Mouse (Mus musculus): ENCODE measurements around the gene Bola1. TPM values are rescaled to one million over a fixed set of nuclear protein-coding genes. Genes with fewer than 3 reads are reported as not detected.
A peak's percentile ranks its signal among the peaks of the same experiment; 100 is the strongest.

Bola1 gene
- total and polyA plus RNA-seq, 3 experiments, result 115 to 124 TPM; not detected in 1

DNA sequence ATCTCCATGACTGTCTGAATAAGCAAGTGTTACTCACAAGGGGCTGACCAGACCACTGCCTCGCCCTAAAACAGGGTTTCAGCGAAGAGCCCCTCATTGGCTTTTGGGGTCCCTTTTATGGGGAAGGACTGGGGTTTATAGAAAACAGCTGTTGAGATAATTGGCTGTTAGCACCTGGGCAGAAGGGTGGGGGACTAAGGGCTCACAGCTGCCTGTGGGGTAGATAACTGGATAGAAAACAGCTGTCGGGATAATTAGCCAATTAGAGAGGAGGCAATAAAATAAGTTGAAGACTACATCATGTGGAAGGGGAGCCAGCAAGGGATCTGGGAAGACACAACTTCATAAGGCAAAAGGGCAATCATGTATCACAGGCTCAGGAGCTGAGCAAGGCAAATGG, 31.4 kb upstream of the Bola1 start:
- no peak overlapping the region for H3K27ac ChIP-seq (ENCODE audit: control insufficient read depth, low read depth, low read length)
- no peaks in the 10 kb centered on the region for H3K79me2 ChIP-seq (ENCODE audit: control insufficient read depth, insufficient read depth, low read length, poor library complexity)
- H3K9me3 ChIP-seq (replicated peaks; ENCODE audit: insufficient read depth, low read length), result no peaks in the 10 kb centered on the region
- H3K27me3 ChIP-seq (ENCODE audit: control insufficient read depth in 1 of 2, insufficient read depth in 2 of 2, low read length in 2 of 2), result no peaks in the 10 kb centered on the region
- DNase-seq (ENCODE audit: low read depth, low spot score), result no peak
- peaks cover 0 to 49% of the 10 kb centered on the region in 2 experiments; a peak in 2 of 4 replicates for H3K36me3 ChIP-seq (ENCODE audit: control insufficient read depth in 1 of 2, insufficient read depth in 2 of 2, low read length in 2 of 2)
- peak overlapping the region; percentile 16; the same call in 1 of the 2 replicates for H3K9ac ChIP-seq (ENCODE audit: control insufficient read depth, low read depth, low read length, poor library complexity, severe bottlenecking)
- H3K4me3 ChIP-seq (ENCODE audit: control insufficient read depth in 1 of 2, insufficient read depth in 1 of 2, low read depth in 2 of 2, low read length in 2 of 2), result no peak overlapping the region
- H3K4me1 ChIP-seq (ENCODE audit: control insufficient read depth in 1 of 2, insufficient read depth in 2 of 2, low read length in 2 of 2), result peaks cover 16 to 33% of the 10 kb centered on the region in 2 experiments
- TF ChIP-seq ZMIZ1 (IDR thresholded peaks at IDR 0.05; ENCODE audit: low read depth, low read length) (no peak), ETS1 (IDR thresholded peaks at IDR 0.05; ENCODE audit: low read depth, low read length) (no peak), POLR2A (IDR thresholded peaks at IDR 0.05; ENCODE audit: control insufficient read depth in 1 of 2, insufficient read depth in 1 of 2, low read depth in 1 of 2, low read length in 2 of 2, poor library complexity in 1 of 2) (no peak), RCOR1 (IDR thresholded peaks at IDR 0.05; ENCODE audit: low read depth, low read length) (no peak), SMC3 (IDR thresholded peaks at IDR 0.05; ENCODE audit: low read depth, low read length) (no peak), POLR2AphosphoS5 (IDR thresholded peaks at IDR 0.05; ENCODE audit: borderline replicate concordance, low read depth, low read length) (no peak), CHD2 (IDR thresholded peaks at IDR 0.05; ENCODE audit: low read length) (no peak), MYB (IDR thresholded peaks at IDR 0.05; ENCODE audit: low read depth, low read length) (no peak)

DNA sequence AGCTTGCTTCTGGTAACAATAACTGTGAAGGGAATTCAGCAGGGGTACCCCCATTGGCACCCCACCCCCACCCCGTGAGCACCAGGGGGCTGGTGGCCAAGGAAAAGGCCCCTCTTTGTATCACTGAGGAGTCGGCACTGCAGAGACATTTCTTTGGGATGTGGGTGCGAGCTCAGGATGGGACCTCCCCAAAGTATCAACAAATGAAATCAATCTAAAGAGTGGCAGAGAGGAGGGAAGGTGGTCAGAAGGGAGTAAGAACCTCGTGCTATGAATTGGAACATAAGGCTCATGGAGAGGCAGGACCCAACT, 29.5 kb upstream of the Bola1 start:
- no peak overlapping the region for H3K4me3 ChIP-seq (ENCODE audit: control insufficient read depth in 1 of 2, insufficient read depth in 1 of 2, low read depth in 2 of 2, low read length in 2 of 2)
- no peak overlapping the region for H3K27ac ChIP-seq (ENCODE audit: control insufficient read depth, low read depth, low read length)

DNA sequence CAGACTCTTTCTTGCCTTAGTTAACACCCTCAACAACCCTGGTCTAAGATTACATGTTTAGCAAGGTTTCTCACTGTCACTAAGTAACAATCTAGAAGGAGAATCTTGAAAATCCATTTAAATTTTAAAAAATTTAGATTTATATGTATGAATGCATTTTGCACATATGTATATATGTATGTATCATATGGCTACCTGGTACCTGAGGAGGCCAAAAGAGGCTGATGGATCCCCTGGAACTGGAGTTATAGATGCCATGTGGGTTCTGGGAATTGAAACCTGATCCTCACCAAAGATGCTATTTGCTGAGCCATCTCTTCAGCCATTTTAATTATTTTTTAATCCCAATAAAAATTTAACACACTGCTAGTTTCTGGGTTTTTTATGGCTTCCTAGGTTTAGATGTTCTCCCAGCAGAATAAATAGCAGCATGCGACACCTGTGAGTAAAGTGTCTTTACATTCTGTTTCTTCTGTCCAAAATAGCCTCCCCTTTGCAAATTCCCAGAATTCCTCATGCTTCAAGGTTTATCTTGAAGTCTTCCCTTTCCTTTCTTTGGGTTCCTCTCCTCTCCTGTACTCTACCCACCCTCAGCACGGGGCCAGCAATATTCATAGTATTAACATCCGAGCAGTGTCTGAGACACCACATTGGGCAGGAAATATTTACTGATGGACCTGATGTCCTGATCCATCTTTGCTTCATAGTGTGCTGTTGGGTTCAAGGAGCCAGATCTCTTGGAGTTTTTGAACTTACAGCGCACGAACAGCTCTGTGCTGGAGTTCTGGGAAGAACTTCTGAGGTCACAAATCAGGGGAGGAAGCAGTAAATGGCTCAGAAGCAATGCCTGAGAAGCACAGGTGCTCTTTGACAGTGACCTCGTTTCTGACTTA, 28.9 kb upstream of the Bola1 start:
- Histone ChIP-seq H3K9ac (ENCODE audit: control insufficient read depth, low read depth, low read length, poor library complexity, severe bottlenecking) (peak overlapping the region; percentile 92), H3K27ac (ENCODE audit: control insufficient read depth, low read depth, low read length) (peak overlapping the region; percentile 35), H3K36me3 (ENCODE audit: control insufficient read depth in 1 of 2, insufficient read depth in 2 of 2, low read length in 2 of 2) (peaks cover 0 to 44% of the 10 kb centered on the region in 2 experiments; a peak in 2 of 4 replicates), H3K79me2 (ENCODE audit: control insufficient read depth, insufficient read depth, low read length, poor library complexity) (peaks cover 2% of the 10 kb centered on the region; the same call in 1 of the 2 replicates), H3K27me3 (ENCODE audit: control insufficient read depth in 1 of 2, insufficient read depth in 2 of 2, low read length in 2 of 2) (no peaks in the 10 kb centered on the region), H3K4me3 (ENCODE audit: control insufficient read depth in 1 of 2, insufficient read depth in 1 of 2, low read depth in 2 of 2, low read length in 2 of 2) (peak overlapping the region; percentile 3 to 4), H3K9me3 (replicated peaks; ENCODE audit: insufficient read depth, low read length) (no peaks in the 10 kb centered on the region), H3K4me1 (ENCODE audit: control insufficient read depth in 1 of 2, insufficient read depth in 2 of 2, low read length in 2 of 2) (peaks cover 11 to 23% of the 10 kb centered on the region in 2 experiments)
- DNase-seq (ENCODE audit: low read depth, low spot score), result peak; percentile 86
- no peak for TF ChIP-seq POLR2AphosphoS2 (IDR thresholded peaks at IDR 0.05; ENCODE audit: low read length)
- TF ChIP-seq GATA1 (IDR thresholded peaks at IDR 0.05; ENCODE audit: low read depth, low read length), result no peak
- TF ChIP-seq UBTF (IDR thresholded peaks at IDR 0.05; ENCODE audit: borderline replicate concordance, insufficient read depth, low read depth, low read length), result no peak
- TF ChIP-seq USF1 (IDR thresholded peaks at IDR 0.05; ENCODE audit: low read depth, low read length), result no peak
- TF ChIP-seq CTCF (IDR thresholded peaks at IDR 0.05 in 2 of 3, conservative IDR thresholded peaks at IDR 0.05 in 1 of 3; ENCODE audit: control insufficient read depth in 1 of 3, insufficient read depth in 1 of 3, low read depth in 2 of 3, low read length in 3 of 3, poor library complexity in 1 of 3, severe bottlenecking in 1 of 3), result no peak
- TF ChIP-seq MYC (IDR thresholded peaks at IDR 0.05; ENCODE audit: low read depth, low read length), result no peak
- TF ChIP-seq EP300 (IDR thresholded peaks at IDR 0.05; ENCODE audit: low read depth in 1 of 2, low read length in 2 of 2), result no peak

More for the DNA sequence above, 29.5 kb upstream of the Bola1 start:
- no peak overlapping the region for H3K9ac ChIP-seq (ENCODE audit: control insufficient read depth, low read depth, low read length, poor library complexity, severe bottlenecking)
- peaks cover 2% of the 10 kb centered on the region; the same call in 1 of the 2 replicates for H3K79me2 ChIP-seq (ENCODE audit: control insufficient read depth, insufficient read depth, low read length, poor library complexity)
- peaks cover 0 to 43% of the 10 kb centered on the region in 2 experiments; a peak in 2 of 4 replicates for H3K36me3 ChIP-seq (ENCODE audit: control insufficient read depth in 1 of 2, insufficient read depth in 2 of 2, low read length in 2 of 2)
- DNase-seq (ENCODE audit: low read depth, low spot score), result no peak
- TF ChIP-seq MAX (IDR thresholded peaks at IDR 0.05; ENCODE audit: low read length), result no peak
- no peak for TF ChIP-seq KAT2A (conservative IDR thresholded peaks at IDR 0.05; ENCODE audit: low read depth, low read length)
- TF ChIP-seq UBTF (IDR thresholded peaks at IDR 0.05; ENCODE audit: borderline replicate concordance, insufficient read depth, low read depth, low read length), result no peak
- no peak for TF ChIP-seq HCFC1 (IDR thresholded peaks at IDR 0.05; ENCODE audit: low read depth, low read length)
- 0 out of 2 replicates have a peak, but pooled peaks have one; percentile 18 for TF ChIP-seq POLR2AphosphoS5 (IDR thresholded peaks at IDR 0.05; ENCODE audit: borderline replicate concordance, low read depth, low read length)
- TF ChIP-seq ZC3H11A (IDR thresholded peaks at IDR 0.05; ENCODE audit: low read depth, low read length), result no peak
- no peaks in the 10 kb centered on the region for H3K9me3 ChIP-seq (replicated peaks; ENCODE audit: insufficient read depth, low read length)
- no peaks in the 10 kb centered on the region for H3K27me3 ChIP-seq (ENCODE audit: control insufficient read depth in 1 of 2, insufficient read depth in 2 of 2, low read length in 2 of 2)
- H3K4me1 ChIP-seq (ENCODE audit: control insufficient read depth in 1 of 2, insufficient read depth in 2 of 2, low read length in 2 of 2), result peaks cover 6 to 23% of the 10 kb centered on the region in 2 experiments
